Mouse (Mus musculus): ENCODE measurements at regions not wholly inside any gene's neighbourhood (a gene's known extent, or its start where the extent isn't known, plus 50 kb on each side); places are given as distances from the start of the nearest gene placed in this dataset.

GRCm38 (mm10) chr4:152779526-152779925 lies 301.9 kb upstream of the Kcnab2 start:
- TF ChIP-seq CTCF (conservative IDR thresholded peaks at IDR 0.05; ENCODE audit: low read length) (no peak), NANOG (IDR thresholded peaks at IDR 0.05; ENCODE audit: borderline replicate concordance, low read length) (no peak)
